Mouse (Mus musculus) cerebellum, adult 18-20 months (tissue): ENCODE measurements around the gene Ankrd10.
"Not testable (repeated sequence)": the region's sequence is repeated elsewhere in the genome, so short reads cannot be mapped to it uniquely, and the experiment has no call there.

Experiments
- DNase-seq, 2 experiments: peaks; one replicate each; pipeline ENCODE4 v3.0.0; 2021

Ankrd10 gene

DNA sequence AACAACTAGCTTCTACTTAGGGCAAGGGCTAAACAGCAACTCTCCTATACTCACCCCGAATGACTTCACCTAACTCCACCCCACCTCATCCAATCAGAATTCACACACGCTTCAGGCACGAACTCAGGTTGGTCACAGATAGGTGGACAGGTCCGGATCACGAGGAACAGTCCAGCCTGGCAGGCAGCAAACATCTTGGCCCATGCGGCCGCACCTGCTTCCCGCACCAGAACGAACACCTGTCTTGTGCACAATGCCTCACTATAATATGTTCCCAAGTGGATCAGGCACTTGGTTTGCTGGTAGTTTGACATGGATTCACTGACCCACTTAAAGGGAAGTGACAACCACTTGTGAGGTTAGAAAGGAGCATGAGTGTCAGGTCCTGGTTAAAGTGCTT lies 26.7 kb downstream of the Ankrd10 start:
- DNase-seq: no peak

DNA sequence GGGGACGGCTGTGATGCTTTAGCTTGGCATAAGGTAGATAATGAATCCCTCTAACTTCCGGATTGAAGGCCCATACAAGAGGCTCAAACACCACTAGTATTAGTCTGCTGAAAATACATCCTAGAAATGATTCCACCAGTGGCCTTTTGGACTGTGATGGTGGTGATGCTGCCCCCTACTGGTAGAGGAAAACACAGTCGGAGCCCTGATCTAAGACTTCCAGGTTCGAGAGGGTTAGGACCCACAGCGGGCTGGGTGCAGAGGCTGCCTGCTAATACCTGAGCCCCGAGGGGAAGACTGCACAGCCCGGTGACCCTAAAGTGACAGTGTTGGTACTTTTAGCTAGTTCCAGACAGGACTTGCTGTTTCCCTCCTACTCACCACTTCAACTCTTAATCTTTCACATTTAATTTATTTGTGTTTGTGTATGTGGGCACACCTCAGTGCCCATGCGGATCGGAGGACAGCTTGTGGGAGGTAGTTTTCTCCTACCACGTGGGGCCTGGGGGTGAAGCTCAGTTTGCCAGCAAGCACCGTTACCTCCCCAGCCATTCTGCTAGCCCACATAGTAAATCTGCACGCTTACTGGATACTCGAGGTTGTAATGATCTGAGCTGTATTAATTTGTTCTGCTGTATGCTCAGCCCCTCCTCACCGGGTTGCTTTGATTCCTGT lies 33.4 kb downstream of the Ankrd10 start:
- peak; percentile 62 to 74 for DNase-seq

DNA sequence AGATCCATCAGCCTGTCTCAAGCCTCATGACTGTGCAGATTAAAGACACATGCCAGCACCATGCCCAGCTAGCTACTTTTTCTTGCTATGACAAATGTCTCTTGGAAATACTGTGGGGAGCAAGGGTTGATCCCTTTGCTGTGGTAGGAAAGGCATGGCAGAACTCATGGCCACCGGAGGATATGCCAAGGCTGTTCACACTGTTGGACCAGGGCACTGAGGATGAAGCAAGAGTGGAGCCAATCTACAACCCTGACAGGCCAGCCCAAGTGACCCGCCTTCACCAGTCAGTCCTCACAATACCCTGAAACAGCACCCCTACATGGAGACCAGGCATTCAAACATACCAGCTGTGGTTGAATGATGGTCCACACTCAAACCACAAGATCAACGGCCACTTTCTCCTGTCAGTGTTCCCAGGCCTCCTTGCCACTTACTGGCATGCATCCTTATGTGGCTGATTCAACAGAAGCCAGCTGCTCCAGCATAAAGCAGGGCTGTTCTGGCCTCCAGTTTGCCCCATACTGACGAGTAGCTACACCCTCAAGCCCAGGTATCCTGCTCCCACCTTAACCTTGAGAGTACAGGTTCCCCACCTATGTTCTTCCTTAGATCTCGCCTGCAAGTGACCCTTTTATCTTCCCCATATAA lies 35.1 kb downstream of the Ankrd10 start:
- no peak for DNase-seq

DNA sequence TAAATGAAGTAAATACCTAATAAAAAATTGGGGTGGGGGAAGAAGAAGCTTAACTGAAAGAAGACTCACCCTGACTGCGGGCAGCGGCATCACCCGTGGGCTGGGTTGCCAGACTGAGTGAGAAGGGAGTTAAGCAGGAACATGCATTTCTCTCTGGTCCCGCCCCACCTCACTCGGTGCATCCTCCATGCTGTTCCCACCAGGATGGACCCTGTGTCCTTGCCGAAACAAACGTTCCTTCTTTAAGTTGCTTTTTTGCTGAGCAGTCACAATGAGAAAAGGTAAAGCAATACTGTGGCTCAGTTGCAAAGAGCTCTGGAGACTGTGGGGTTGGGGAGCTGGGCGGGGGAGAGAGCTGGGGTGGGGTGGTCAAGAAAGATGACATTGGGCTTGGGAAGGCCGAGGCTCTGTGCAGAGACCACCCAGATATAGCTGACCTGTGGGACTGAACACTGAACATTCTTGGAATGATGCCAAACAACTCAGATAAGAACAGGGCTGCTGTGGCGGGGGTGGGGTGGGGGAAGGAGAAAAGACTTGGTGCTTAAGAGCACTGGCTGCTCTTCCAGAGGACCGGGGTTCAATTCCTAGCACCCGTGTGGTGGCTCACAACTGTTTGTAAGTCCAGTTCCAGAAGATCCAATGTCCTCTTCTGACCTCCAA lies 42.2 kb downstream of the Ankrd10 start:
- no peak for DNase-seq

DNA sequence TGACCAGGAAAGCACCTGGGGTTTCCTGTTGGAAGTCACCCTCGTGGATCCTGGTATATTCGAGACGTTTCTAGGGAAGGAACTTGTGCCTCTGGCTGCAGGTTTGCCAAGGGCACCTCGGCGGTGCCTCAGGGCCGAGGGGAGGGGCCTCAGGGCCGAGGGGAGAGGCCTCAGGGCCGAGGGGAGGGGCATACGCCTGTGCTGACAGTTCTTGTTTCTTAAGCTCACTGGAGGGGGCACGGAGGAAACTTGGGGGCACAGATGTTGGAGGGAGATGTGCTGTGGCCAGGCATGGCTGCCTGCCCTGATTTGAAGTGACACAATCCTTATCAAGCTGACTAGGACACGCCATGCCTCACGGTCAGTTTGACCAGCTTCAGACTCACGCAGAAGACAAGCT lies 43.3 kb downstream of the Ankrd10 start:
- no peak for DNase-seq

DNA sequence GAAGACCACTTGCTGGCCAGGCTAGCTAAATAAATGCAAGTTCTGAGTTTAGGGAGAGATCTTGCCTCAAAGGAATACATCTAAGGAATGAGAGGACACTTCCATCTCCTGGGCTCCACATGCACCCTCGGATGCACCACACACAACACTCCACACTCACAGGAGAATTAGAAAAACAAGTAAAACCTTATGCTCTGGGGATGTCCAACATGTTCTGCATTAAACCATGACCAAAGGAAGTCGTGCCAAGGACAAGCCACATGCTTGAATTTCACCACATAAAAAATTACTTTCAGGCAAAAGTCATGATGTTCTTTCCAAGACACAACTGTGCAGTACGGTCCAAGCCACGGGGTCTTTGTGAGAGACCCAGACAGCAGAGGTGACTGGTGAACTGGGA lies 43.7 kb downstream of the Ankrd10 start:
- no peak for DNase-seq

DNA sequence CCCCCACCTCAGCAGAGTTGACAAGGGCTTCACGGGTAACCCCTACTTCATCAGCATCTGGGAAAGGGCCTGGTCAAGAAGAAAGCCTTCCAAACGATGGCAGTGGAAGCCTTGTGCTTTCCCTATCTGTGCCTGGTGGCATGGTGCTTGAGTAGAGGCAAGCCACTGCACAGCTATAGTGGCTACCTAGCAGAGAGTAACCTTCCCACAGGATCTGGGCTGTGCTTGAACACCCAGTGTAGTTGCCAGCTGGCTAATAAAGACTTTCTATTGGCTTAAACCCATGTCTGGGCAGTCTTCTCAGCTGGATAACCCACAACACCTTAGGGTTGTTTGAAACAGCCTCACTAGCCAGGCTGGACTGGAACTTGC lies 49.2 kb downstream of the Ankrd10 start:
- DNase-seq: no peak

DNA sequence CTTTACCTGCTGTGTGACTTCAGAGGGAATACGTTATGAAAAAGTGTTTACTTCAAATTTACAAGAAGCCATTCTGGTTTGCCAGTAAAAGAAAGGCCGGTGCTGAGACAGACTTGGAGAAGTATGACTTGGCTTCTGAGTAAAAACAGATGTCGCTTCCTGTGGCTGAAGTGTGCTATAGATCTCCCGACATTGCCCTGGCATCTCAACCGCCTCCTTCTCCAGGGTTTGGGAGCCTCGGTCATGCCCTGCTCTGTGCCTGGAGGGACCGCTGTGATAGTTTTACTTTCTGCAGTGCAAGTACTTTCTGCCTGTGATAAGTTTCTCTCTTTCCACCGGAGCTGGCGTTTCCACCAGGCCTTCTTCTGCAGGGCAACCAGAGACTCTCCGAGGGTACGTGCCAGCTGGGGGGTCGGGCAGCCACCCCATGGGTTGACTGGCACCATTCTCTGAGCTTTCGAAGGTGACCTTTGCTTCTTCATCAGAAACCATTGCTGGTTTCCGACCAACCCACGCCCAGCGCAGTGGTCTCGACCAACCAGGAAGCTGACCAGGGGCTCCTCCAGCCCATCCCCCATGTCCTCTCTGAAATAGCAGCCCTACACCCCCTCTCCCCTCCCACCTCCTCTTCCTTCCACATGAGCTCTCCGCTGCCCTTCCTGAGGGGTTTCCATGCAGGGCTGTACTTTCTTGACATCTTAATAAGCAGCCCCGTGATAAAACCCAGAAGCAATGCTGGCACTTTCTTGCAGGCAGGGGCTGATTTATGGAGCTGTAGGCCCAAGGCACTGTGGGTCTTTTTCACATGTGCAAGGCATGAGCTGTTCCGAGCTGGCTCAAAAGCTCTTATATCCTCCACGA lies 49.8 kb downstream of the Ankrd10 start:
- no peak for DNase-seq

DNA sequence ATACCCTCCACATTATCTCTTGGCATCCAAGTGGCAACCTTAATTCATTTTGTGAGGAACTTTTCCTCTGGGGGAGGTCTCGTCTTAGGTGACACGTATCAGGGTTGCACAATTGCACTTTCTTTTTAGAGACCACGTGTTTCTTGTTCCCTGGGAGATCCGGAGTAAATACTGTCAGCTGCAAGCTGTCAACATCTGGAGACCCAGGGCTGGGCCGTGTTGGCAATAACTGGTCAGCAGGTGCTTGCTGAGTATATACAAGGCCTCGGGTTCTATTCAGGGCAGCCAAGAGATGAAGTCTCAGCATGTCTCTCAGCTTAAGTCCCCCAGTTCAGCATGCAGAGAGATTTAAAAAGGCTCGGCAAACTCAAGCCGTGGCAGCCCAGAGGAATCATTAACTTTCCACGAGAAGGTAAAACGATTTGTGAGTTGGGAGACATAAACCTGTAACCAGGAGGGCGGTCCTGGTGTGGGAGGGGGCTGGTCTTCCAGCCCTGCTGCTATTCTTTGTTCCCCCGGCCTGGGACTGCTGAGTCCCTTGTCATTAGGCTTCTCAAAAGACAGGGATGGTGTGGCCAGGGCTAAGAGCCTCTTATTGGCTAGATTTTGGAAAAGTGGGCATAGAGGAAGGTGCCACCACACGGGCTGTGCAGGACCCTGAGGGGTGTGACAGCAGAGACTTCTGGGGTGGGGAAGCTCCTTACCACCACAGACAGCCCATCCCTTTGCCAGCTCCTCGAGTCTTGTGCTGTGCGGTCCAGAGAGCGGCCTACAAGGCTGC lies 59.8 kb downstream of the Ankrd10 start:
- DNase-seq: no peak

DNA sequence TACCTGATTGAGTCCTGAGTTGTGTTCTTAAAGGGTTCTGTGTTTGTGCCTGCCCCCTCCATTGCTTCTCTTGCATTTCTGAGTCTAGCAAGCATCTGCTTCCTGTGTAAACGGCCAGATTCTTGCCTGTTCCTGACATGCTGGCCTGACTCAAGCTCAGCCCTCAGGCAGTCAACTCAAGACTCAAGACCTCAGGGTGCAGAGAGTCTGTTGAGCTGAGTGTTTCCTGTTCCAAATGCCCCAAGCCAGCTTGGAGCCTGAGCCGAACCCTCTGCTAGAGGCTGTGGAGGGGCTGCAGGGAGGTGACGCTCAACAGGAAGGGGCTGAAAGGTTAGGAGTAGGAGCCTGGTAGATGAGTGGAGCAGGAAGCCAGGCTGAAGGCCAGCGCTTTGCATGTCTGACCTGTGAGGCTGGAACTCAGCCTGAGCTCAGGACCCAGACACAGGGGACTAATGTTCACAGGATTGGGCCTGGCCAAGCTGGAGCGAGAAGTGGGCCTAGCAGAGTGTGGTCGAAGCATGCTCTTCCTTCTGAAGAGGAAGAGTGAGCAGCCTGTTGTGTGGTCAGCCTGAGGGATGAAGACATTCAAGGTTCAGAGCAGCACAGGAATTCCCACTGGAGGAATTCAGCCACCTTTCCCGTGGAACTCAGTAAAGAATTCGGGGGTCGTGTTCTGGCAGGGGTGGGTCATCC lies 60.5 kb downstream of the Ankrd10 start:
- no peak for DNase-seq

DNA sequence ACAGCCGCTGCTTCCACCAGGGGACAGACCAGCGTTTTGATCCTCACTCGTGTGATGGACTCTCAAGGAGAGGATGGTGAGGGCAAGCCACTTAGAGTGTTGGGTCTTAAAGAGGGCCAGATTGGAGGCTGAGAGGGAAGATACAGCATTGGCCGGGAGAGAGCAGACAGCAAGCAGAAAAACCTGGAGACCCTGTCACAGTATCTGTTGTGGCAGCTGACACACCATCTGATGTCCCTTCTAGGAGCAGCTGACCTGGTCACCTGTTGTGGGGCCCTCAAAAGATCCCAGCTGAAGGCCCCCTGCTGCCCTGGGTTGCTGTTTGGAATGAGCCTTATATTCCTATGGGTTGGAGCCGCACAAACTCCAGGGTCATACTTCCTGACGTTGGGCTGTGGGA lies 63.1 kb downstream of the Ankrd10 start:
- DNase-seq: no peak

DNA sequence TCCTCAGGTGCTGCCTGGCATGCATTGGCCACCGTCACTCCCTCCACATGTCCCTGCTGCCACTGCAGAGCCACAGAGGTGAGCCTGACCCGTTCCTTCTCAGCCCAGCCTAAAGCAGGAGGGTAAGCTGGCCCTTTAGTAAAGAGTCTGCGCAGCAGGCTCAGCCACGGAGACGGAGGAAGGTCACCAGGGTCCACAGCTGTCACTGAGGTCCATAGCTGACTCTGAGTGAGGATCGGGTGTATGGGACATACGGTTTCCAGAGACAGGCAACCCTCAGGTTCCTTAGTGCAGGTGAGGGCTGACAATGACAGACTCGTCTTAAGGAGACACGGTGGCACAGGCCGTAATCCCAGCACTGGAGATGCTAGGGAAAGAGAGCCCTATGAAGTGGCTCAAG lies 63.6 kb downstream of the Ankrd10 start:
- DNase-seq: no peak

DNA sequence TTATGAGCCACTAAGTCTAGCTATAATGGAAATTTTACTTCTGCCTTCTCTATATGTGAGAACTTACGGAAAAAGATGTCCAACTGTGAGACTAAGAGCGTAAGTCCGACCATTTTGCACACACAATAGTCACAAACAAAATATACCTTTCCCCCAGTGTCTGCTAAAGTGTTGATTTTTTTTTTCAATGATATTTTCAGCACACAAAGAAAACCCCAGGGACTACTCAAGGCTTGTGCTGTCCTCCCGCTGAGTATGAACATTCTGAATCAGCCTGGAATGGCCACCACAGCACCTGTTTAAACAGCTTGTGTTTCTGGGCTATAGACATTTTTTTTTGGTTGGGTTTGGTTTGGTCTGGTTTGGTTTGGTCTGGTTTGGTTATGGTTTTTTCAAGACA lies 64.8 kb downstream of the Ankrd10 start:
- DNase-seq: no peak

DNA sequence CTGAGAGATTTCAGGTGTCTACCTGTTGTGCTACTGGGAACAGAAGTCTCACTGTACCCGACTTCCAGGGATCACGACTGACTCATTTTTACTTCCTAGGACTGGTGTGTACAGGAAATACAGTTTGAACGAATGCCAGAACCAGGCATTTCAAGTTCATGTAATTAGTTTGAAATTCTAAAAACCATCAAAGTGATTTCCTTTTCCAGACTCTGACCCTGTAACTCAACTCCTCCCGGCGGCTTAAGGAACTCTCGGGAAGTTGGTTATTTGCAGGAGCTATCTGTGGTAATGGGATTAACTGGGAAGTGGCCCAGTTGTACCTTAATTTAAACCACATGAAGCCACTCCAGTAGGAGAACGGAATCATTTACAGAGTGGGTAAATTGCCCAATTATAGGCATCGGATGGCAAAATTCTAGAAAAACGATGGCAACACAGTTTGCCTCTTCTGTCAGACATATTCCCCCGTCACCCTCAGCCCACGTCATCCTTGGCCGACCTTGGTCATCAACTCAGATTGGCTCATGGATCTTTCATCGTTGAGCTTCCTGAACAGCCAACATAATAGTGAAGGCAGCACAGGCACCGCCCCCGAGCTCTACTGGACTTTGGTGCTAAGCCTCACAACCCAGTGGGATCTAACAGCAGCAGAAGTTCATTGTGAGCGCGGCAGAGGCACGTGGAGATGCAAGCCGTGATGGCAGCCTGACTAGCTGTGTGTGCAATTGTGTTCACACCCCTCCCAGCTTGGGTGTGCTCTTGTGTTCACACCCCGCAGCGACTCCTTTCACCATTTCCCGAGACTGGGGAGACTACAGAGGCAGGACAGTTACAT lies 66.1 kb downstream of the Ankrd10 start:
- no peak for DNase-seq

DNA sequence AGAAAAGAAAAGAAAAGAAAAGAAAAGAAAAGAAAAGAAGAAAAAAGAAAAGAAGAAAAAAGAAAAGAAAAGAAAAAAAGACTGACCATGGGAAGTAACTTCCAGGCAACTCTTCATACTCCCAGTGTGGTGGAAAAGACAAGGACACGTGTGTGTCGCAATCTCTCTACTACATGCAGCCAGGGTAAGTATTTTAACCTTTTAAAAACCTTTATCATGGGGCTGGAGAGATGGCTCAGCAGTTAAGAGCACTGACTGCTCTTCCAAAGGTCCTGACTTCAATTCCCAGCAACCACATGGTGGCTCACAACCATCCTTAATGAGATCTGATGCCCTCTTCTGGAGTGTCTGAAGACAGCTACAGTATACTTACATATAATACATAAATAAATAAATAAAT lies 67.4 kb downstream of the Ankrd10 start:
- not testable (repeated sequence) for DNase-seq

DNA sequence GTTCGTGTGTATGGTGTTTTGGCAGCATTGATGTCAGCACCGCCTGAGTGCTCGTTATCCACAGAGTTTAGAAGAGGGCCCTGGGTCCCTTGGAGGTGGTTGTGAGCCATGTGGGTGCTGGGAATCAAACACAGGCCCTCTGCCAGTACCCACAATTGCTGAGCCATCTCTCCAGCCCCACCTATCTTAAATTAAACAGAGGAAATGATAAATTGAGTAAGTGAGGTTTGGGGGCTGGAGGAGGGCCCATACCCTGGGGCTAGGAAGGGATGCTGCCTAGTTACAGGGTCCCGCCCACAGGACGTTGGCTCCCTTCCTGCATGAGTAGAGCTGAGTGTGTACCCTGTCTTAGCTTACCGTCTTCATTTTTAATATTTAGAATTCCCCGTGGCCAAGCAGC lies 70.8 kb downstream of the Ankrd10 start:
- DNase-seq: no peak

DNA sequence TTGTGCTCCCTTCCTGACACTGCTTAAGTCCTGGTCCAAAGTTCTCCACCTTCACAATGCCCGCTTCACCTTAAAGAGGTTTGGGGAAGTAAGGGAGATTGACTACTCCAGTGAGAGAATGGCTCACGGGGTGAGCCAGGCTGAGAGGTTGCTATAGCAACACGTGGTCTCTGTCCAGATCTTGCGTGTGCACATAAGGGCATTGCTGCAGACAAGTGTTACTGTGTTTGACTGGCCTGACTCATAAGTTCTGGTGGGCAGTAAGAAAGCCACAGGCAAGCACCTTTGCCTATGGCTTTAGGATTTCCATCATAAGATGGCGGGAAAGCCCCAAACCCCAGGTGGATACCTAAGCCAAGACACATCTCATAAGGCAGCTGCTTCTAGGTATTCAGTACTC lies 71.3 kb downstream of the Ankrd10 start:
- no peak for DNase-seq
